Mouse (Mus musculus) gastrocnemius, postnatal 10 days (tissue): Measurements from ENCODE around the gene Dst. TPM values are rescaled to one million over a fixed set of nuclear protein-coding genes. Genes with fewer than 3 reads are reported as not detected.
"Not testable (repeated sequence)": the region's sequence is repeated elsewhere in the genome, so short reads cannot be mapped to it uniquely, and the experiment has no call there.

Source experiments
- DNase-seq: peaks from one replicate; pipeline ENCODE4 v3.0.0; 2021; ENCODE audit warnings: mixed read lengths
- microRNA-seq, 2 experiments: library from miRNA; unstranded; fragments of <30 nt; microRNA quantifications; one replicate each; pipeline ENCODE4 v1.2.0; 2021
- total RNA-seq, 2 experiments: library from RNA; stranded (reverse); gene quantifications; 2 replicates each; pipeline ENCODE4 v1.2.3; 2021

Gene Dst
- total RNA-seq, 2 experiments from 2014 or later: 130 to 146 TPM

GRCm38 (mm10) chr1:34297636-34298035 lies 389.6 kb downstream of the Dst start:
- no peak for DNase-seq

- peak; percentile 33 for DNase-seq
Measured at GRCm38 (mm10) chr1:34298631-34299184, 390.7 kb downstream of the Dst start.

GRCm38 (mm10) chr1:34299507-34299906 lies 391.5 kb downstream of the Dst start:
- DNase-seq: no peak

DNA sequence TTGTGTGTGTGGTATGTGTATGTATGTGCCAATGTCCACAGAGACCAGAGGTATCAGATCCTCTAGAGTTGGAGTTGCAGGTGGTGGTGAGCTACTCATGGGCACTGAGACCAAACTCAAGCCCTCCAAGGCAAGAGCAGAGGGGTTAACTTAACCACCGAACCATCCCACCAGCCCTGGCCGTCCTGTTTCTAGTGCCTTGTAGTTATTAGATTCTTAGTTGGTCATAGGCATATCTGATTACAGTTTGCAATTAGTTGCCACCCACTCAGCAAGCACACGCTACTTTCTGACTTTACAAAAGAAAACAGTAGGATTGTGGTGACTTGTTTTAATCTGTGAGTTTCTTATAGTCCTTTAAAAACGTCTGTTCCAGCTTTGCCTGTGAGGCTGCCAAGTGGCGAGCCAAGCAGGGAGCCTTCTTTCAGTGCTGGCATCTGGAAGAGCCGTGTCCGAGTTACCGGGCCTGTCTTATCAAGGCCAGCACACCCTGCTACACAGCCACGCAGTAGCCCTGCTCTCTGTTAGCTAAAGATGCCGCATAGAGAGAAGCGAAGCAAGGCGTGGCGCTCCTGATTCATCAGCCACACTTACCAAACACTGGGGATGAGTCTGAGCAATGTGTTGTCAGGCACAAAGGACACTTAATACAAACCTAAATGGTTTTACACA lies 392.4 kb downstream of the Dst start:
- DNase-seq: no peak

DNA sequence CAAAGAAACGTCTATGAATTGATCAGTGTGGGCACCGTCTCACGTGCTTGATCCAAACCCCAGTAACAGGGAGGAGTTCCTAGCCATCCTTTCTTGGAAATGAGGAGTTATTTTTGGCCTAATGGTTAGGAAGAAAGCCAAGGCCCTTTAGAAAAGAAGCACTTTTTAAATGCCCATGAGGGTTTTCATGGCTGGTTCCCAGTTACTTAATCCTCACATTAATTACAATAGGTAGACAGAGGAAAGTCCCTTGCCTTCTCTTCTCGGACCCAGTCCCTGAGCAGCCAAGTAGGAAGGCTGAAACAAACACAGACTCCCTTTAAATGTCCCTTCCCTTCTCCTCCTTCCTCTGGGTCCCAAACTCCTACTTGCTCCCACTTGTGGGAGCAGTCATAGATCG lies 396.2 kb downstream of the Dst start:
- DNase-seq: no peak

DNA sequence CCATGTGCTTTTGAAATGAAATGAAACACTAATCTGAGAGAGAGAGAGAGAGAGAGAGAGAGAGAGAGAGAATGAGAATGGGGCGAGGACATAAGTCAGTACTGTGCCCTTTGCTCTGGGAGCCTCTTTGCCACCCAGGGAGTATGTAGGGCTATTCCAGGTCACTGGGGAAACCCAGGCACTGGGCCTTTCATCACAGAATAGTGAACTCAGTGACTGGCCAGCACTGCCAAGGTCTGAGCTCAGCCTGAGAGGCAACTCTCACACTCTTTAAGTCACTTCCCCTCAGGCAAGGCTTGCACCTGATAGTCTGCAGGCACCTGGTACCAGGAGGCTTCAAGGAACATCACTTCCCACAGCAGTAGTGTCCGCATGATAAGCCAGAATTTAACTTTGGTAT lies 398.7 kb downstream of the Dst start:
- DNase-seq: no peak

GRCm38 (mm10) chr1:34307191-34307590 lies 399.2 kb downstream of the Dst start:
- DNase-seq: no peak

GRCm38 (mm10) chr1:34308841-34309240 lies 400.8 kb downstream of the Dst start:
- DNase-seq: not testable (repeated sequence)

DNA sequence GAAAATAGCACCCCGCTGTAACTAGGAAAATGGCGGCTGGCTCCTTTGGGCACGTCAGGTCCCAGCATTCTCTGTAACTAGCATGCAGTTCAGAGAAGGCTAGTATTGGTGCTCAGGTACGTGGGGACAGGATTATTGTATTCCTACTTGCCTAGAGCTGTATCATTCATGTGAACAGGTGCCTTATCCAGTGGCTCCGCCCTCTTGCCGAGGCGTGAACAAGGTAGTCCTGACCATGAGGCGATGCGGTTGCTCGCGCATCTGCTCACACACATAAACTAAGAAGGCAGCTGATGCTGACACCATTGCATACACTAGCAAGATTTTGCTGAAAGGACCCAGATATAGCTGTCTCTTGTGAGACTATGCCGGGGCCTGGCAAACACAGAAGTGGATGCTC lies 401.4 kb downstream of the Dst start:
- no peak for DNase-seq

- no peak for DNase-seq
Measured at GRCm38 (mm10) chr1:34310532-34311250, 402.7 kb downstream of the Dst start.

DNA sequence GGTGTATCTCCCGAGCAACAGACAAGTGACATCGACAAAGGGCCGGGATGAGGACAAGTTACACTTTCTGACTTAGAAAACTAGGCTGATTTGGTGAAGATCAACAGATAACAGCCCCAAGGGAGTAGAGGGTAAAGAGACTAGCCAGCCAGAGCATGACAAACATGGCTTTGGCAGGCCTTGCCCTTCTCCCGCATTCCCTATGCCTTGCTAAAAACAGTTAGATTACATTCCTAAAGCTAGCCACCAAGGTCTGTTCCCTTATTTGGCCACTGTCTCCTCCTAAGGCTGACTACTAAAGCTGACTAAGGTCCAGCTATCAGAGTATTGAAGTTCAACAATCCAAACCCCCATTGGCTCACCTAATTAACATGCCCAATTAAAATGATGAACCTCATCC lies 404.8 kb downstream of the Dst start:
- DNase-seq: no peak

GRCm38 (mm10) chr1:34315381-34315780 lies 407.4 kb downstream of the Dst start:
- DNase-seq: no peak

GRCm38 (mm10) chr1:34324255-34324654 lies 416.2 kb downstream of the Dst start:
- no peak for DNase-seq

- no peak for DNase-seq
Measured at GRCm38 (mm10) chr1:34328606-34329005, 420.6 kb downstream of the Dst start.

- DNase-seq: no peak
Measured at GRCm38 (mm10) chr1:34331767-34332166, 423.7 kb downstream of the Dst start.

Small RNA genes within 50 kb of the gene (microRNA-seq; reads per million reads assigned to microRNA genes)
- gene Mir6896: 0 to 0.32 reads per million in 2 experiments

Other genes with a start within 250 kb of the Dst start
- gene Prim2, start 238.4 kb upstream of the Dst start, total RNA-seq: 1 to 10 TPM; 4.2 to 5.5 TPM
- 10 to 100 TPM in 1 of 2 experiments, 1 to 10 TPM in 1; 8.1 to 14.4 TPM for gene Rab23, start 188.3 kb upstream of the Dst start, total RNA-seq
- gene Bag2, start 150.4 kb upstream of the Dst start, total RNA-seq: 10 to 100 TPM; 27.2 to 27.6 TPM
- gene Zfp451, start 93.6 kb upstream of the Dst start, total RNA-seq: 10 to 100 TPM; 17.2 to 20.5 TPM
- 1 to 10 TPM in 1 of 2 experiments, under 1 TPM in 1; 0.68 to 1.2 TPM for gene Bend6, start 409 bp upstream of the Dst start, total RNA-seq